Mouse (Mus musculus): ENCODE measurements at regions not wholly inside any gene's neighbourhood (a gene's known extent, or its start where the extent isn't known, plus 50 kb on each side); places are given as distances from the start of the nearest gene placed in this dataset.

DNA sequence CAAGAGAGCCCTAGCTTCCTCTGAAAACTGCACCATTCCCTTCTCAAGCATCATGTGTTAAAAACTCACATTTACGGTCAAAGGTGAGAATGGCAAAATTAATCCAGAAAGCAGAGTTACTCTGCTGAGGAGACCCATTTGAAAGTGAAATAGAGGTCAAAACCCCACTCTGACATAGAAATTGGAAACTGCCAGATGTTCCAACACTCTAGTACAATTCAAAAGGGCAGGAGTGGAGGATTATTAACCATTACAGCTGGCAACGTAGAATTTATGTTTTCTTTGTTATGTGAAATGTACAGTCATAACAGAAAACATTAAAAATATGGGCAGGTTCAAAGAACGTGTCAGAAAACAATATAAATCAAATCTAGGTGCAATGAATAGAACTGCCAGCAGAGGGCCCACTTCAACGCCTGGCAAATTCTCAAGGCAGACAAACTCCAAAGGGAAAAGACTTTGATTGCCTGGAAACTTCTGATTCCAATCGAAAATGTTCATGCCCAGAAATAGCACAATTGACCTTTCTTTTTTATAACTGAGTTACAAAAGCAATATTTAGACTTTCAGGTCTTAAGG, 54.2 kb upstream of the Rfpl4b start:
- DNase-seq (ENCODE audit: low read depth, low spot score), result peak; percentile 38

DNA sequence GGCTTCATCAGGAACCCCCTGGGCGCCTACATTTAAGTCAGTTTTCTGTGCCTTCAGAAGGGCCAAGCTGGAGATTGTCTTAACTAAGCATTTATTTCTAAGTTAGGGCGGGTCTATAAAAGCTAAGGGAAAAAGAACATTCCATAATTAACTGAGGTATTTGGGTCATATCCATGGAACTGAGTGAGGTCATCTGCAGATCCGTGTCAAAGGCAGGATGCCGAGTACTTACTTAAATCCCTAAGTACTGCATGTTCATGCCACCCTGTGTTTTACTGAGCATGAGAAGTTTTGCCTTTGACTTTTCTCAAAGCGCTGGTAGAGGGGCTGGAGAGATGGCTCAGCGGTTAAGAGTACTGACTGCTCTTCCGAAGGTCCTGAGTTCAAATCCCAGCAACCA, 57.7 kb upstream of the Rfpl4b start:
- DNase-seq (ENCODE audit: low read depth, low spot score), result no peak

DNA sequence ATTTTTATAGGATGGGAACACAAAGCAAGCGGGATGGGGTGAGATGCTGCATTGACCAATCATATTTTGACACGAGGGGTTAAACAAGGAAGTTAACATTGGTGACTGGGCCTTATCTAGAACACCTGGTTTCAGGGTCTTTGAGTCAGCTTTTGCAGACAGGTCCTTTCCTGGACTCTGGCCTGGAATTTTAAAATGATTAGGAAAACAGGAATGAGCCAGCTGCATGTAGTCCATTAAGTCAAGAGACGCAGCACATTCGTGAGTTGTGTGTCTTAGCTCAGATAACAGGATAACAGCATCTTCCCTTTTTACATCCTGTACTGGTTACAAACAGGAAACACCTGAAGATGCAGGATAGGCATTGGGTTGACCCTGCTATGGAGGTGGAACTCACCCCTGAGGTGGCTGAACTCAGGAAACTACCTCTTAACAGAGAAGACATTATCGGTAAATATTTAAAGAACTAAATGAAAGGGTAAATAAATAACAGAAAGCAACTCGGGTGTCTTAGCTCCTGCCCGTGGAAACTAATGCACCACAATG, 59.1 kb upstream of the Rfpl4b start:
- DNase-seq (ENCODE audit: low read depth, low spot score), result no peak

DNA sequence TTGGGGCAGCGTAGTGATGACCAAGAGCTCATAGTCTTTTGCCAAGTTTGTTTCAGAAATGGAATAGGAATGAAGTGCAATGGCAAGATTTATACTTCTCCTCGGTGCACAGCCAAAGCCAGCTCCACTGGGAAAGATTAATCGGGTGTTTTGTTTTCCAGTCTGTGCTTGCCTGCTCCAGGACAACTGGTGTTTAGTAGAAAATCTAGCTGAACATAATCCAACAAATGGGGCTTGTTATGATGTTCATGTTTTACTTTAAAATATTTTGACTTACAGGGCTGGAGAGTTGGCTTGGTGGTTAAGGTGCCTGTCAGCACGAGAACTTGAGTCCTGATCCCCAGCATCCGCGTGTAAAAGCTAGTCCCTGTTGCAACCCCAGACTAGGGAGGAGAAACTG, 60.6 kb upstream of the Rfpl4b start:
- no peak for DNase-seq (ENCODE audit: low read depth, low spot score)

DNA sequence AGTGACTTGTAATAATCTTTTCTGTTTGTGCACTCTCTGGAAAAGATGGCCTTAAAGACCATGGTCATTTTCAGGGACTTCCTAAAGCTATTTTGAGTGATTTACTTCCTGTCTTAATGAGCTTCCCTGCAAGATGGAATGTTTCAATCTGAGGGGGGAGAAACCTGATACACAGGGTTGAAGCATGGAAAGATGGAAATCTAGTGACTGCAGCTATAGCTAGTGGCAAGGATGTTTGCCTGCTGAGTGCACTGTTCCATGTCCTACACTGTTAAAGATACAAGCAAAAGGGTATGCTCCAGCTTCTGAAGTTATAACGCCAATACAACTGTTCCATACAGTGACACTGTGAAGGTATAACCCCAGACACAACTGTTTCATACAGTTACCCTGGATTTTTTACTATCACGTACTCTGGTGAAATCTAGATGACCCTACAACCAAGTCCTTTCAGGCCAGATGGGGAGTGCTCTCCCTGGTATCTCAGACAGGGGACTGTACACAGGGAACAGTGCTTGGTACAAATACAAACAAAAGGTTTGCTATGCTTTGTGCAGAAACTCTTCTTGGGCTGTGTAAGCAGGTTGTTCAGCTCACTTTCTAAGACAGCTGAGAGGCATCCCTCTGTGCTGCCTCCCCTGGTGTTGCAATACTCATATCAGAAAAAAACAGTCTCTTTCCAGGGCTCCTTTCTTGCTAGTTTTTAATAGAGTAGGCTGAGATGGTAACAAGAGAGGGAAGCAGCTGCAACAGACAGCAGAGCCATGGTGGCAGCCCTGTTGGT, 62.4 kb upstream of the Rfpl4b start:
- no peak for DNase-seq (ENCODE audit: low read depth, low spot score)

DNA sequence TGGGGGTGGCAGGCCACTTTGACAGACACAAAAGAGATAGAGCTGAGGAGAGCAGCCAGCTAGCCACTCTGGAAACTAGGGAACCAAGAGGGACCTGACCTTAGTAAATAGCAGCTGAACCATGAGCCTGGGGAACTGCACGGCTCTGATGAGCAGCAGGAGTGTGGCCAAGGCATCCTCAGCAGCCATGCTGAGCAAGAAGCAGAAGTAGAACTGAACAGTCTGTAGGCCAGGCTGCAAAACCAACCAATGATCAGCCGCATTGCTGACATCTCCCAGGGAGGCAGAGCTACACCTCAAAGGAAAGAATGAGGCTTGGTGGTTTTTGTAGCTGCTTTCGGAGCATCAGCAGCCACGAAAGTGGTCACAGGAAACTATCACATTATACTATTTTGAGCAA, 63.1 kb upstream of the Rfpl4b start:
- no peak for DNase-seq (ENCODE audit: low read depth, low spot score)

DNA sequence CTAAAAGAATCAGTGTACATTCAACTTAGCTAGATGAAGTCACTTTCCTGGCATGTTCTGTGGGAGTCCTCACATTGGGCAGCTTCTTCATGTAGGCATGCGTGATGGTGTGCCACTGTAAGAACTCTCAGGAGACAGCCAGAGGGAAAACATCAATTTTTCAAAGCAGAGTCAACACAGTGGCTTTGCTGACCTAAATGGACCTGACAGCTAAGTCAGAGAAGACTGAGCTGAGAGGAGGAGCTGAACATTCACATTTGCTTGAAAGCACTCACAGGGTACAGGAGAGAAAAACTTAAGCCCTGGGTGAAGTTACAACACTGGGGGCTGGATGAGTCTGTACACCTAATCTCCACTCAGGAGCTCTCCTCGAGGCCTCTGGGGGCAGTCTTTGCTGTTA, 64.9 kb upstream of the Rfpl4b start:
- DNase-seq (ENCODE audit: low read depth, low spot score), result no peak

DNA sequence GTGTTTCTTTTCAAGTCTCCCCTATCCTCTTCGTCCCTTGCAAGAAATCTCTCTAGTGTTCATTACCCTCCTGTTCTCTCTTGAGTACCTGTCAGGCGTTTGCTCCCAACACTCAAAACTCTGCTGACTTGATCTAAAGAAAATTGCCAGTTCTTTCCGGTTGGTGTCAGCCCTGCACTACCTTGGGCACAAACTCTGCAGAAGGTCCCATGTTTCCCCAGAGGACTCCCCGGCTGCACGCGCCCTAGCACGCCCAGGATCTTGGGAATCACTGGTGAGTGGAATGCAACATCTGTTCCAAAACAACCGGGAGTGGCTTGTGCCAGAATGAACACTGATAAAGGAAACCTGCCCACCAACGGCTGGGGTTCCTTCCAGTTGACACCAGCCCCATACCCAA, 66.3 kb upstream of the Rfpl4b start:
- DNase-seq (ENCODE audit: low read depth, low spot score), result no peak

DNA sequence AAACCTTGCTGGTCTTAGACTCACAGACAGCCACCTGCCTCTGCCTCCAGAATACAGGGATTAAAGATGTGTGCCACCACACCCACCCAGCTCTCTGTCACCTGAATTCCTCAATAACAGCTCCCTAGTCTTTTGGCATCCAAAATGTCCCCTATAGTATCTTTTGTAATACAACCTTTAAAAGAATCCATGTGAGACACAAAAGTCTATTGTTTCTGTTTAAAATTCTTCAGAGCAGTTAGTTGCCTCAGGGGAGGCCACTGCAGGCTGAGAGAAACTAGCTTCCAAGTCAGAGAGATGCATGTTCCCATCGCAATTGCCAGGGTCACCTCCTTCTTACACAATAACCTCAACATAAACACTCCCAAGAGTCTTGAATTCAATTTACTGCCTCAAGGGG, 70.6 kb upstream of the Lama4 start:
- no peak for DNase-seq (ENCODE audit: low read depth, low spot score)

DNA sequence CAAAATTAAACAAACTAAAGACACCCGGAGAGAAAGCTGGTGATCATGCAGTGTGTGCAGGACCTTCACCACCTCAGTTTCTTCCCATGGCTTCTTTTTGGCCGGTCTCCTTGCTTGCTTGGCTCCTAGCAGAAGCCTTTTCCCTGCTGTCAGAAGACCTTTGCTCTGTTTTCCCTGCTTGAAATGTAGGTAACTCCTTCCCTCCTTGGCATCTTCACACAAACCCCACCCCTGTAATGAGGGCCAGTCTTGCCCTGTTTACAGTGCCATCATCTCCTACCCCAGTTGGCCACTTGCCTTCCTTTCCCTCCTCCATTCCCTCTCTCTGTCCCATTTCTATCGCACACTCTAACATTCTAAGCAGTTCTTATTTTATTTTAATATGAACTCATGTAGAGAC, 69.7 kb upstream of the Lama4 start:
- no peak for DNase-seq (ENCODE audit: low read depth, low spot score)

DNA sequence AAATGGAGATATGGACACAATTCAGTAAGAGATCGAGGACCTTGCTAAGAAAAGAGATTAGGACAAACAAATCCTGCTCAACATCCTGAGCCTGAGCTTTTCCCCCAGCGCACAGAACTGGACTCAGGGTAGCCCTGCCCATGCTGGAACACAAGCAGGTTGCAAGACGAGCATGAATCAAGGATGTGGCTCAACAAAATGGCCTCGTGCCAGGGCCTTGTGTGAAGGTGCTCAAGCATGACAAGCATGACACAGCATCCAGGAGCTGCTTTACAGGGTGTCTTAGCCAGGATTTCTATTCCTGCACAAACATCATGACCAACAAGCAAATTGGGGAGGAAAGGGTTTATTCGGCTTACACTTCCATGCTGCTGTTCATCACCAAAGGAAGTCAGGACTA, 67.7 kb upstream of the Lama4 start:
- no peak for DNase-seq (ENCODE audit: low read depth, low spot score)

DNA sequence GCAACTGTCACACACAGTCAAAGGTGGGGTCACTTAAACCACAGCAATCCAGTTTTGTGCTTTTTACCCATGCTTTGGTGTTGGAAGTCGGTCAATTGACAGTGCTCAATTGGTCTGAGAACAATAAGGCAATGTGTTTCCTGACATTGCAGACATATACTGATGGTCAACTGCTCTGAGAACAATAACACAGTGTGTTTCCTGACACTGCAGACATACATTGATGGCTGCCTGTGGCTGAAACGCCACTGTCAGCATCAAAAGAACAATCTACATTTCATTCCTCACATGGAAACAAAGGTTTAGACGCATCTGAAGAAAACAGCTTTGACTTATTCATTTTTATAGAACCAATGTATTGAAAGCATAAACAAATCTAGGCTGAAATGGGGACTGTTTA, 59.2 kb upstream of the Lama4 start:
- DNase-seq (ENCODE audit: low read depth, low spot score), result no peak

DNA sequence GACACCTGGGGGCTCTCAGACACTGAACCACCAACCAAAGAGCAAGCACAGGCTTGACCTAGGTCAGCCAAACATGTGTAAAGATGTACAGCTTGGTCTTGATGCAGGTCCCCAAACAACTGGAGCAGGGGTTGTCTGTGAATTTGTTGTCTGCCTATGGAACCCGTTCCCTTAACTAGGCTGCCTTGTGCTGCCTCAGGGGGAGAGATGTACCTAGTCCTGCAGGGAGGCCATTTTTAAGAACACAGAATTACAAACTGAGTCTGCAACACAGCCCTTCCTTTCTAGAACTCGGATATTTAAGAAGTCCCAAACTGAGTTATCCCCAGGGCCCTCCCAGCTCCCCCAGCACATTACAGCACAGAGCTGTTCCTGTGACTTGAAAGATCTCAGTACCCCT, 57.5 kb upstream of the Lama4 start:
- DNase-seq (ENCODE audit: low read depth, low spot score), result no peak

DNA sequence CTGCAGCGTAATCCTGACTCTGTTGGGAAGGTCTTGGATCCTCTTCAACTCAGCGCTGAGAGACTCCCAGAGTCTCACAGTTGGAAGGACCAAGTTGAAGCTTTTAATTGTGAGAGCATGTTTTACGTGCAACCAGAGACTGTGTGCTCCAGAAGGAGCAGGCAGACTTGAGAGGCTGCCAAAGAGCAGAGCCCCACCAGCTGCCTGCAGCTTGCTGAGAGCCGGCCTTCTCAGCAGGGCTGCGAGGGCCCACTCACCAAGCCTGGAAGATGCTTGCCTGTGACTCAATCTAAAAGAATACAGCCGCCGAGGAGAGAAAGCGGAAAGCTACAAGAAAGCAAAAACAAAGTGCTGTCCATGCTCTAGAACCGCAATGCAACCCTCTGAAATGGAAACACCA, 57.0 kb upstream of the Lama4 start:
- DNase-seq (ENCODE audit: low read depth, low spot score), result no peak

DNA sequence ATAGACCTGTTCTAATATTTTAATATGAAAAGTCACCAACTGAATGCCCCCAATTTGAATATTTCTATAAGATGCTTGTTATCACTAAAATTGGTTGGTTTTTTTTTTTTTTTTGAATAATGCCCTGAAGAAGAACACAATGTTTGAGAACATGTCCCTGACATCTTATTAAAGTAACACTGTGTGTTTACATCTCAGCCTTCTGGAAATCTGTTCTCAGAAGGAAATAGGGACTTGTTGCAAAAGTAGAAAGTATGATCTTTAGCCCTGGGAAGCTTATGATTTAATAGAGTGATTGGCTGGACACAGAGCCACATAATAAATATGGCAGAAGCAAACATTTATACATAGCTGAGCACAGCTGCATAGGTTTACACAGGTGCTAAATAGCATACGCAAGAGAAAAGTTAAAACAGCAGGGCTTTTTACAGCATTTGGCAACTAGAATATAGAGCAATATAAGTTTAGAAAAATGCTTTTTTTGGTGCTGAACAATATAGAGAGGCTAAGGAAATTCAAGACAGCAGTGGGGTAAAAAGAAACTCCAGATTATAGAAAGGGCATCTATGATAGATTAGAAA, 56.1 kb upstream of the Lama4 start:
- no peak for DNase-seq (ENCODE audit: low read depth, low spot score)

DNA sequence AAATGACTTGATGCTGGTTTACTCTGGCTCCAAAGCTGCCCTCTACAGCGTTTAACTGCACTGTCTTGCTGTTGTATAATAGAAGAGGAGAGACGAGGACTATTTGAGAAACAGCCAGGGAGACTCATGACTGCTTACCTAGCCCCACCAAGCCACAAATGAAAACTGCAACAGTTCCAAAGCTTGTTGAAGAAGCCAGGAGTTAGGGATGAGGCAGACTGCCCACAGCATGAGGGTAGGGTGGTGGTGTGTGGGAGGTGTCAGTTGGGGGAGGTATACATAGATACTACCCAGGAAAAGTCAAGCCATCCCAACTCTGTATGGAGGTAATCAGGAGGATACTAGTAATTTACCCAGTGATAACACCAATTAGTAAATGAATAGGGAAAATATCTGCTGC, 55.5 kb upstream of the Lama4 start:
- no peak for DNase-seq (ENCODE audit: low read depth, low spot score)

DNA sequence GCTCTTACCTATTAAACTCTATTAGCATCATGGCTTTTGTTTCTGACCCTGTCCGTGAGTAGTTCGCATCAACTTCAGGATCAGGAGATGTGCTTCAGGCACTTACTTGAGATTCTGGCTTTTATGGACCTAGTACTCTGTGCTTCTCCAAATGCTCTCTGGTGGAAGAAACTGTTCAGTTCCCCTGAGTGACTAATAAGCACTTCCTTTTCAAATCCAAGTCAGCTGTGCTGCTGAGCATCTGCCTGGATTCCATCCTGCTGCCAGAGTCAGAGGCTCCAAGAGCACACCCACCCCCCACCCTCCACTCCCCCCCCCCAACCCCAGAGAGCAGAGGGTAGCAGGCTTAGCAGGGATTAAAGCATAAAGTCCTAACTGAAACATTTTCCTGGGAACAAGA, 52.3 kb upstream of the Lama4 start:
- no peak for DNase-seq (ENCODE audit: low read depth, low spot score)
